Mouse (Mus musculus): ENCODE results near the gene Numbl.
"Not testable (repeated sequence)": the region's sequence is repeated elsewhere in the genome, so short reads cannot be mapped to it uniquely, and the experiment has no call there.

The Numbl gene

GRCm38 (mm10) chr7:27258205-27258899 is at the start of gene Numbl:
Gene Numbl (plus strand): TSS chr7:27258433.
- DNase-seq (ENCODE audit: low read depth) = peak; percentile 90

DNA sequence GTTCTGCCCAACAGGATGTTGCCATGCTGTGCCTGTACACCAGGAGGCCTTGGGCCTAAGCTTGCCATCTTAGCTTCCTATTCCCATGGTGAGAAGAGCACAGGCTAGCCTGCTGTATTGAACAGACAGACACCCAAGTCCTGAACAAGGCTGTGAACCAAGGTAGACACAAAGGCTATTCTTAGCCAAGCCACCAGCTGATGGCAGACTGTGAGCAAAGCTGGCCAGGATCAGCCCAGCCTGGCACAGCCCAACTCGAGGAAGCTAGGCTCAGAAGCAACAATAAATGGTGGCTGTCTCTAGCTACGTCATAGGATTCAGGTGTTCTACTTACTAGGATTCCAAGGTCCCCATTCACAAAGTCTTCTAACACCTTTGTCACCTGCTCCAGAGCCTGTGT is 45.6 kb upstream of the Numbl start:
- DNase-seq (ENCODE audit: low read depth) = no peak

- DNase-seq (ENCODE audit: low read depth) = no peak
These were observed 39.6 kb upstream of the Numbl start for GRCm38 (mm10) chr7:27218586-27218985.

- DNase-seq (ENCODE audit: low read depth) = no peak
These were observed 38.3 kb upstream of the Numbl start for GRCm38 (mm10) chr7:27219937-27220336.

DNA sequence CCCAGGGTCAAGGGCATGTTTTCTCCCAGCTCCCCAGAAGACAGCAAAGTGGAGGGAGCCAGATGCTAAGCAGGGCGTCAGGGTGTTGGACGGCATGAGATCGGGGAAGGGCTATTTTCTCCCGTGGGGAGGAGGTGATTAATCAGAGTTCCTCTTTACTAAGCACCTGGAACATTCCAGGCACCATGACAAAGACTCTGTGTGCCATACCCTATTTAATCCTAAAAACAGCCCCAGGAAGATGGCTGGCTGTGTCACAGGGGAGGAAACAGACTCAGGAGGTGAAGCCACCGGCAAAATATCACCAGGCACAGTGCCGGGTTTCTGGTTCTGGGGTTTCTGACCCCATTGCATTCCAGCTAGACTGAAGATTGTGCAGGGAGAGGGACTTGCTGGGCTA is 36.3 kb upstream of the Numbl start:
- DNase-seq (ENCODE audit: low read depth) = no peak

DNA sequence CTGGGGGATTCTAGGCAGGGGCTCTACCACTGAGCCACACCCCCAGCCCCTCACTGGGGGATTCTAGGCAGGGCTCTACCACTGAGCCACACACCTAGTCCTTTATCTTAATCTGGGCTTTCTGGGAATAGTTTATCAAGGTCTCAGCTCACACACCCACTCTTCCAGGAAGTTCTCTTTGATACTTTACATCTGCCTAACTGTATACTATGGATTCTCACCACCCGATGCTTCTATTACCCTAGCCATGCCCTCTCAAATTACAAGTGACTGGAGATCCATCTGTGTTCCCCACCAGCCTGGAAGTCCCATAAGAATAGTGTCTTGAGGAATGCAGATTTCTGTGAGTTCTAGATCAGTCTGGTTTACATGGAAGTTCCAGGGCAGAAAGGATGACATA is 35.7 kb upstream of the Numbl start:
- peak; percentile 48 for DNase-seq (ENCODE audit: low read depth)

DNA sequence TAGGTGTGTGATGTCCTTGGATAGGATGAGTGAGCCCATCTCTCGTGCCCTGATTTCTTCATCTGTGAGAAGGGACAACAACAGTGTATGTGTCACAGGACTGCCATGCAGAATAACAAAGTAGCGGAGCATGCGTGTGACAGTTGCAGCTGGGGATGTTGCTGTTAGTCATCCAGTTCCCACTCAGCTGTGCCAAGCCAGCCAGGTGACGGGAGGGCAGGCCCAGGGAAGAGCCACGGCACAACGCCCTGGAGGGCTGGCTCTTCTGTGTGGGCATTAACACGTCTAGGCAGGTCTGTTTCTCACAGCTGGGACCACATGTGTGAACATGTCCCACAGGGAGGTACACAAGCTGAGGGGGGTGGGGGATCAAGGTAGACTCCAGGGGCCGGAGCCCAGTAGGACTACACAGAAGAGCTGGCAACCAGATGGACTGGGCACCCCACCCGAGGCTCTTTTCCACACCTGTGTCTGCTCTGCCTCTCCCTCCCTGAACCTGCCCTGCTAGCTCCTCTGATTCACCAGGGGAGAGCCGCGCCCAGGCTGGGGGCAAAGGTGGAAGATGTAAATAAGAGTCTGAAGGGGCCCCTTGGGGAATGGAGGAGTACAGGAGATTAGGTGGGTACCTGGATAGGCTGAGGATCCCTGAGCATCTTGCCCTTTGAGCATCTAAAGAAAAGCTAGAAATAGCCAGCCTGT is 33.2 kb upstream of the Numbl start:
- no peak for DNase-seq (ENCODE audit: low read depth)

DNA sequence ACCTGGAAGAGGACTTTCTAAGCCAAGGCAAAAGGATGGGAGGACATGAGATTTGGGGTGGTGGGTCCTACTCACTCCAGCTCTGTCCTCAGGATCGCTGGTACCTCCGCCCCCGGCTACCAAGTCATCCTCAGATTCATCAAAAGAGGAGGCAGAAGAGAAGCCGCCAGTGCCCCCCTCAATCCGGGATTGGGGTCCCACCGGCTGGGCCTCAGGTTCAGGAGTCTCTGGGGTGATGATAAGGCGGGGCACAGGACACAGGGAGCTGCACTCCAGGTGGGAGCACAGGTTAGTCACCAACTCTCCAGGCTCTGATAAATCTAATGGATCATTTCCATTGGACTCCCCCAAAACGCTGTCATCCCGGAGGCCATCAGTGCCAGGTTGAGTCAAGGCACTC is 31.0 kb upstream of the Numbl start:
- DNase-seq (ENCODE audit: low read depth) = no peak

GRCm38 (mm10) chr7:27227676-27228075 is 30.6 kb upstream of the Numbl start:
- no peak for DNase-seq (ENCODE audit: low read depth)

DNA sequence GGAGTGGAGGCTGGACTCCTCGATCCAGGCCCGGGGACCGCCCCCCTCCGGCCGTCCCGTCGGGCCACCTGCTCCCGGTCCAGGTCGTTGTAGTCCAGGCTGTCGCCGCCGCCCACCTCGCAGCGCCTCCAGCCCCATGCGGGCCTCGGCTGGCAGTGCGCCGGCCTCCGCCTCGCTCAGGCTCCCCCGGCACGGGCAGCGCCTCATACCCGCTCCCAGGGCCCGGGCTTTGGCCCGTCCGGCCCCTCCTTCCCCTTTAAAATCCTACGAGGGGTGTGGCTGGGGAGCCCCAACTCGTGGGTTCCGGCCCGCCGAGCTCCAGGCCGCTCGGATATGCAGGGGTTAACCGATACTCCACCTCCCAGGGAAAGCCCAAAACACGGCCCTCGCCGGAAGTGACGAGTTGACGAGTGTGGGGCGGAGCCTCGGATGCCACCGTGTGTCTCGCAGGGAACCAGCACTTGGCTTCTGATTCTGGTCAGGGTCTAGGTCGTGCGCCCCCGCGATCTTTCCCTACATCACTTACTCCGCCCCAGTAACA is 29.9 kb upstream of the Numbl start, which contains the start of gene Itpkc:
Itpkc (minus strand) TSS at position 381 of the 541 bp plus-strand sequence.
- DNase-seq (ENCODE audit: low read depth) = peak; percentile 94

DNA sequence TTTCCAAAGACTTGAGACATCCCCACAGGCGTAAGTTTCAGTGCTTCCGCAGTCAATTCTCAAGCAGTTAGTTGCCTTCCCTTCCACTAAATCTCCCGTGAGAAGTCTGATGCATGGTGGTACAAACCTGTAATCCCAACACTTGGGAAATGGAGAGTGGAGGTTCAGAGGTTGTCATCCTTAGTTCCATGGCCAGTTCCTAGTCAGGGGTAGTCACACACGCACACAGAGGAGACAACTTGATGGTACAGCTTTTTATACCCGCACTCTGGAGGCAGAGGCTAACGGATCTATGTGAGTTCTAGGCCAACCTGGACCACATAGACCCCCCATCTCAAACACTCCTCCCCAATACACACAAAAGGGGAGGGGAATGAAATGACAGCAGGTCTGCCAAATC is 29.4 kb upstream of the Numbl start:
- no peak for DNase-seq (ENCODE audit: low read depth)

DNA sequence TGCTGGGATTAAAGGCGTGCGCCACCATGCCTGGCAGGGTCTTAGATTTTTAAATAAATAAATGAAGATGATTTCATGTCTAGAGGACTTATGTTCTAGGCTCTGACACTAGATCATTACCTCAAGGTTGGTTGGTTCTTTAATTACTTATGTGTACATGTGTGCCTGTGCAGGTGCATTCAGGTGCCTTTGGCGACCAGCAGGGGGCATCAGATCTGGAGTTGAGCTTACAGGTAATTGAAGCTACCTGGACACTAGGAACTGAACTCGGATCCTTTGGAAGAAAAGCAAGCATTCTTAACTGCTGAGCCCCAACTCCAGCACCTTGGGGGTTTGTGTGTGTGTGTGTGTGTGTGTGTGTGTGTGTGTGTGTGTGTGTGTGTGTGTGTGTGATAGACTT is 27.5 kb upstream of the Numbl start:
- no peak for DNase-seq (ENCODE audit: low read depth)

DNA sequence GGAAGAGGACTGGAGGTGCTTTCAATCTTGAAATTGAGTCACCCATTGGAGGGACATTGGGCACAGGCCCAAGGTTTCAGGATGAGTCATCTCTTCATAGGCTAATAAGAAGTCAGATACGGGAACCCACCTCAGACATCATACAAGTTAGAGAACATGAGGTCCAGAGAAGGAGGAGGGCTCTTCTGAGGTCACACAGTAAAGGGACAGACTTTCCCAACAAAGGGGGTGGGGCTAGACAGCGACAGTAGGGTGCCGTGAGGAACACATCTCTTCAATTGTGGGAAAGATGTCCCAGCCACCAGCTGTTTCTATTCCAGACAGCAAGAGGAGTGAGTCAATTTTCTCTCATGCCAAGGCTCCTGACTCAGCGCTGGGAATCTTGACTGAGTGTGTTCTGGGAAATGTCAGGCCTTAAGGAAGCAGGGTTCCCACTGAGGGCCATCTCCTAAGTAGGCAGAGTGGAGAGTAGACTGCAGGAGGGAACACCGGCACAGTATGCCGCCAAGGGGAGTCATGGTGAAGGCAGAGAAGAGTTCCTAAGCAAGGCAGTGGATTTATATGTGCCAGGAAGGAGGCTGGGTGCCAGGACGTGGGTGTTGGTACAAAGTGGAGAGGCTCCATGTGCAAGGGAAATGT is 26.4 kb upstream of the Numbl start:
- DNase-seq (ENCODE audit: low read depth) = no peak

DNA sequence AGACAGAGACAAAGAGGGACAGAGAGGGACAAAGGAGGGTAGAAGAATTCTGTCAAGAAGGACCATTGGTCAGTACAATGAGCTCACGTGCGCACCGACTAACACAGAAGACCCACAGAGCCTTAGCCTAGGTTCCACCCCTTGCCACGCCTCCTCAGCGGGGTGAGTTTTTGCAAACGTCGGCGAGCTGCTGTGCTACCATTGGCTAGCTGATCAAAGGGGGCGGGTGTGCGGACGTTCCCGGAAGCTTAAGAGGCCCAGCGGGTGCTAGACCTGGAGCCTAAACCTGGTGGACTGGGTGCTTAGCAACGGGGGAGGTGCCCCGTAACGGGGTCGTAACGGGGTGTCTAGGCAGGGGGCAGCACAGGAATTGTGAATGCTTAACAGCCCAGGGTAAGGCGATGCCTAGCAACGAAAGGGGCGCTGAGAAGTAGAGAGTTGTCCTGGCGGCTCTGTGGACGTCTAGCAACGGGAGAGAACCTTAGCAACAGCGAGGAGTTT is 25.4 kb upstream of the Numbl start, which contains the start of gene Coq8b:
Coq8b (plus strand) TSS at position 243 of the 501 bp plus-strand sequence.
- peak; percentile 95 for DNase-seq (ENCODE audit: low read depth)

DNA sequence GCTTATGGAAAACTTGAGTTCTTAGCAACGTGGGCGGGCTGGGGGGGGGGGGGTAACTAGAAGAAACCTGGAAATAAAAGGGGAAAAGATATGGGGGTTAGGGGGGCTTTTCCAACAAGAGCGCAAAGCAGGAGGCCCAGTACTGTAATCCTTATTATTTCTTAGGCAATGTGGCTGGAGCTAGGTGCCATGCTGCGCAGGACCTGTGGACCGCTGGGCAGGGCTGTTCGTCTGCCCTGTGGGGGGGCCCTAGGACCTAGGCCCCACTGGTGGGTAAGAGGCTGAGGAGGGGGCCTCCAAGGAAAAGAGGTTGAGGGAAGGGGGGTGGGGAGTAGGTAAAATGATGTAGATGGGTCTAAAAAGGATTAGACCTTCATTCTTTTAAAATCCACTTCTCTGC is 24.9 kb upstream of the Numbl start:
- no peak for DNase-seq (ENCODE audit: low read depth)

GRCm38 (mm10) chr7:27235726-27236125 is 22.5 kb upstream of the Numbl start:
- no peak for DNase-seq (ENCODE audit: low read depth)

GRCm38 (mm10) chr7:27237527-27237926 is 20.7 kb upstream of the Numbl start:
- no peak for DNase-seq (ENCODE audit: low read depth)

GRCm38 (mm10) chr7:27238568-27238967 is 19.7 kb upstream of the Numbl start:
- no peak for DNase-seq (ENCODE audit: low read depth)

DNA sequence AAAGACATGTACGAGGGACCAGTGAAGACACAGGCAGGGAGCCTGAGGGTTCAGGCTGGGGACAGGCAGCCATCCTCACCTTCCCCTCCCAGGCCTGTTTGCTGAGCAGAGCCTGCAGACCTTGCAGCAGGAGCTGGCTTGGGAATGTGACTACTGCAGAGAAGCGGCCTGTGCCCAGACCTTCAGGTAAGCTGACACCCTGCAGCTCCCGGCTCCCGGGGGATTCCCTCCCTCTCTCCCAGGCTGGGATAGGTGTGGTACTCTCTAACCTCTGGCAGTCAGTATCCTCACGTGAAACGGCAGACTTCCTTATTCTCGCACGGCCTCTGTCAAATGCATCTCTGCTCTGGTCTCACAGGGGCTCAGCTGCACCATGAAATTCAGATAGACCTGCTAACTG is 15.0 kb upstream of the Numbl start:
- DNase-seq (ENCODE audit: low read depth) = no peak

DNA sequence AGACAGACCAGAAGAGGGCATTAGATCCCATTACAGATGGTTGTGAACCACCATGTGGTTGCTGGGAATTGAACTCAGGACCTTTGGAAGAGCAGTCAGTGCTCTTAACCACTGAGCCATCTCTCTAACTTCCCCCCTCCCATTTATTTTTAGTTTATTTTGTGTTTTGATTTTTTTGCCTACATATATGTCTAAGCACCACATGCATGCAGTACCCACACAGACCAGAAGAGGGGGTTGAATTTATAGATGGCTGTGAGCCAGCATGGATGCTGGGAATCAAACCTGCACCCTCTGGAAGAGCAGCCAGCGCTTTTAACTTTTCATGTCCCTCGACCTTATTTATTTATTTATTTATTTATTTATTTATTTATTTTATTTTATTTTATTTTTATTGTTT is 14.1 kb upstream of the Numbl start:
- not testable (repeated sequence) for DNase-seq (ENCODE audit: low read depth)

DNA sequence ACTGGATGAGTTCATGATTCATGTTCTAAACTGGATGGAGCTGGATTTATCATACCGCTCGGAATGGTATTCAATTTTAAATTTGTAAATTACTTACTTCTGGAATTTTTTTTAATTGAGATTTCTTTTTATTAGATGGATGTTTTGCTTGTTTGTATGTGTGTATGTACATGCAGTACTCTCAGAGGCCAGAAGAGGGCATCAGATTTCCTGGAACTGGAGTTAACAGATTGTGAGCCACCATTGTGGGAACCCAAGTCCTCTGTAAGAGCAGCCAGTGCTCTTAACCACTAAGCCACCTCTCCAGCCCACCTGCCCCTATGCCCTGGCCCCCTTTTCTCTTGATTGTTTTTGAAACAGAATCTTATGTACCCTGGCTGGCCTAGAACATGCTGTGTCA is 9.1 kb upstream of the Numbl start:
- DNase-seq (ENCODE audit: low read depth) = no peak

DNA sequence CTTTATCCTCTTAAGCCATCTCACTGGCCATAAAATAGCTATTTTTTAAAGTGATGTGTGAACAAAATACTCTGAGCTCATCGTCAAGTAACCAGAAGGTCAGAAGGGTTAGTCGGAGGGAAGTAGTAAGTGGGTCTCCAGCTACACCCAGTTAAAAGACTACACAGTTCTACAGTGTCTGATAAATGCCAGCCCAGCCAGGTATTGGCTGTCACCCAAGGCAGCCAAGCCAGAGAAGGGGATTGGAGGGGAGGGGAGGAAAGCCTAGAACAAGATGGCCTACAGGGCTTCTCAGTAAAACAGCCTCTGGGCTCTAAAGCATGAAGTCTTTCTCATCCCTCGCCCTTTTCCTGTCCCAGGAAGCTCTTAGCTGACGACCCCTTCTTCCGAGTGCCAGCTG is 8.3 kb upstream of the Numbl start:
- DNase-seq (ENCODE audit: low read depth) = no peak

GRCm38 (mm10) chr7:27251946-27252345 is 6.3 kb upstream of the Numbl start:
- DNase-seq (ENCODE audit: low read depth) = no peak
